Mouse (Mus musculus) gastrocnemius, adult 2 months (tissue): ENCODE measurements at regions not wholly inside any gene's neighbourhood (a gene's known extent, or its start where the extent isn't known, plus 50 kb on each side); places are given as distances from the start of the nearest gene placed in this dataset.
A peak's percentile ranks its signal among the peaks of the same experiment; 100 is the strongest.

Source experiments
- DNase-seq: peaks from one replicate; pipeline ENCODE4 v3.0.0; 2022
- H3K27ac ChIP-seq: fragments of 200-600 bp; 2 replicates; pipeline ENCODE4 v1.8.1; 2022; ENCODE audit warnings: mild to moderate bottlenecking
- H3K4me3 ChIP-seq: fragments of 200-600 bp; 2 replicates; pipeline ENCODE4 v1.8.1; 2022; ENCODE audit warnings: mild to moderate bottlenecking, moderate library complexity
- CTCF ChIP-seq: fragments of 200-600 bp; IDR thresholded peaks from 2 replicates; pipeline ENCODE4 v1.8.1; 2022; ENCODE audit warnings: antibody characterized with exemption, mild to moderate bottlenecking, moderate library complexity
- intact Hi-C: fragments of 180-260 bp; cut with DNase I; formaldehyde crosslinking; loops from one replicate; pipeline ENCODE4 v1.15.1; 2025

DNA sequence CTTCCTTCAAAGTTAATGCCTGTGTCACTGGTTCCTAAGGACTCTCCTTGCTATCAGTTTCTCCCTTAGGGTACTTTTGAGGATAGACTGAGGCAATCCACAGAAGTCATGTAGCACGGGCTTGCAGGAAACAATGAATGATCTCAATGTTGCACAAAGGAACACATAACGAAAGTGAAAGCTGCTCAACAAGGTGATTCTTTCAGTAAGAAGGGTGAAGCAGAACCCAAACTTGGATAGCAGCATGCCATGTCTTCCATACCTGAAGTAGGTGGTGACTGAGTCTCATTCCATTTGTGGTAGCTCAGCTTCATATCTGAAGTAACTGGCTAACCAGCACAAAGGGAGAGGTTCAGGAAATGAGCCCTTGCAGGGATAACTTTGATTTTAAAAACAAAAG, 325.7 kb downstream of the H2al1j start:
- no peak for DNase-seq
- no peak for TF ChIP-seq CTCF
- intact Hi-C loops = no loop called here
- Histone ChIP-seq H3K27ac (no peak overlapping the region), H3K4me3 (no peak overlapping the region)

GRCm38 (mm10) chrX:11654976-11655375, 327.4 kb downstream of the H2al1j start:
- TF ChIP-seq CTCF = no peak
- no peak for DNase-seq
- Histone ChIP-seq H3K27ac (no peak overlapping the region), H3K4me3 (no peak overlapping the region)
- intact Hi-C loops = no loop called here

DNA sequence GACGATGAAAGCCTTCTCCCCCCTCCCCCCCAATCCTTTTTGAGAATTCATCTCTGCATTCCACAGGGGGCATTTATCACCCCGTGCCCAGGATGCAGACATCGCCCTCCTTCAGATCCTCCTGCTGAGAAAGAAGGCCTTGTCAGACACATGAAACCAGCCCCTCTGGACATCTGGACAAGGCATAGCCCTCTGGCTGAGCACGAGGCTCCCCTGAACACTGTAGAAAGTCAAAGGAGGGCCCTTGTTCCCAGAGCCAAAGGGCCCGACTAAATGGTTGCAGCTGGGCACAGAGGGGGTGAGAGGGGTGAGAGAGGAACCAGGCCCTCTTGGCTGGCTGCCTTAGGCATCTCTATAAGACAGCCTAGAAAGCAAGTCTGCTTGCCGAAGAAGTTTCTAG, 327.8 kb downstream of the H2al1j start:
- no peak for DNase-seq
- Histone ChIP-seq H3K27ac (no peak overlapping the region), H3K4me3 (no peak overlapping the region)
- no peak for TF ChIP-seq CTCF
- intact Hi-C loops = no loop called here

GRCm38 (mm10) chrX:11657606-11658254, 330.1 kb downstream of the H2al1j start:
- Histone ChIP-seq H3K4me3 (no peak overlapping the region), H3K27ac (no peak overlapping the region)
- intact Hi-C loops = no loop called here
- peak; percentile 32 for DNase-seq
- TF ChIP-seq CTCF = no peak

GRCm38 (mm10) chrX:11663187-11663829, 335.7 kb downstream of the H2al1j start:
- peak; percentile 80 for DNase-seq
- H3K4me3 ChIP-seq = no peak overlapping the region
- TF ChIP-seq CTCF = no peak
- peak overlapping the region; percentile 83 for H3K27ac ChIP-seq
- intact Hi-C loops = loop anchor here (10.0 kb wide), 1 partner anchor 471 kb away; no protein-coding TSS in a partner anchor

DNA sequence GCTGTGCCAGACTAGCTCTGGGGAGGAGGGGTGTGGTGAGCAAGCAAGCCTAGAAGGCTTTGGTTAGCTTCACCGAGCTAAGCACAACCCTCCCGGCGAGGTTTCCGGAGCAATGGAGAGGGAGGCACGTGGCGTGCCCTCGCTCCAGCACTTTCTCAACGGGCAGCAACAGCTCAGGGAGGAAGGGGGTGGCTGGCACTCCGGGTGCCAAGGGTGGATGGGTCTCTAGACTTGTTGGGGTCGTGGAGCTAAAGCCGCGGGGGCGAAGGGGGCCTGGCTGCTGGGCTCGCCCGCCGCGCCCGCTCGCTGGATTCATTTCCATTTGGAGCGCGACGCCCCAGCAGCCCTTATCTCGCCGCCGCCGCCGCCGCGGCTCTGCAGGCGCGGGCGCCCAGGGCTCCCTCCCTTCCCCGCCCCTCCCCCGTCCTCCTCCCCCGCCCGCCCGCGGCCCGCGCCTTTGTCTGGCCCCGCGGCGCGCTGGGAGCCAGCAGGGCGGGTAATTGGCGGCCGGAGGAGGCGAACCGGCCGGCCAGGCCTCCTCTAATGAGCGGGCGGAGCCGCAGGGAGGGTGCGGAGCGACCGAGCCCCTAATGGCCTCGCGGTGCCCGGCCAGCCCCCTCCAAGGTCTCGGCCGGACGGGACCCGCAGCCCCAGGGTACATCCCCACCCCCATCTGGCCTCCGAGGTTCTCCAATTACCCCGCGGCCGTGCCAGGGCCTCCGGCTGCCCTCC, 336.9 kb downstream of the H2al1j start:
- TF ChIP-seq CTCF = no peak
- Histone ChIP-seq H3K4me3 (peak overlapping the region; percentile 73), H3K27ac (peak overlapping the region; percentile 83)
- peak; percentile 80 for DNase-seq
- intact Hi-C loops = loop anchor here (5.0 to 10.0 kb wide), 2 partner anchors 63 to 470 kb away; no protein-coding TSS in a partner anchor

- peak; percentile 26 for DNase-seq
- peak overlapping the region; percentile 73 for H3K4me3 ChIP-seq
- TF ChIP-seq CTCF = no peak
- H3K27ac ChIP-seq = peak overlapping the region; percentile 83
- intact Hi-C loops = loop anchor here (5.0 to 10.0 kb wide), 2 partner anchors 62 to 469 kb away; no protein-coding TSS in a partner anchor
Measured at GRCm38 (mm10) chrX:11665077-11665974, 337.7 kb downstream of the H2al1j start.

GRCm38 (mm10) chrX:11666517-11666916, 338.9 kb downstream of the H2al1j start:
- DNase-seq = no peak
- intact Hi-C loops = loop anchor here (5.0 to 10.0 kb wide), 2 partner anchors 61 to 468 kb away; no protein-coding TSS in a partner anchor
- TF ChIP-seq CTCF = no peak

DNA sequence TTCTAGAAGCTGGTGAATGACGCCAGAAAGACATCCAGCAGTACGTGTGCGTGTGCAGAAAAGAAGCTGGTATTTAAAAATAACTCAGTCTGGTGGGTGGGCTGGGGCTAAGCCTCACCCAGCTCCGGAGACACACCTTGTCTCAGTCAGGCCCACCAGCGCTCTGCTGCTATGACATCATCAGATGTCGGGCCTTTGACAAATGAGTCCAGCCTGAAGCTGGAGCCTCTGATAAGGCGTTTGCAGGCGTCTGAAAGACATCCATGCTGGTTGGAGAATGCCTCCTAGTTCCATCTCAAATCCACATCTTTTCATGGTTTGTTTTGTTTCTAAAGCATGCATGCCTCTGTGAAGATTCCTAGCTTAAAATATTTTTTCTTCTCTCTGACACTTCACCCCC, 344.2 kb downstream of the H2al1j start:
- no peak overlapping the region for H3K27ac ChIP-seq
- no peak for TF ChIP-seq CTCF
- intact Hi-C loops = no loop called here

More at GRCm38 (mm10) chrX:11666517-11666916, 338.9 kb downstream of the H2al1j start:
- Histone ChIP-seq H3K27ac (no peak overlapping the region), H3K4me3 (no peak overlapping the region)

GRCm38 (mm10) chrX:11678086-11678485, 350.5 kb downstream of the H2al1j start:
- intact Hi-C loops = no loop called here
- peak; percentile 25 for DNase-seq
- H3K4me3 ChIP-seq = no peak overlapping the region
- TF ChIP-seq CTCF = no peak
- peak overlapping the region; percentile 9; the same call in 1 of the 2 replicates for H3K27ac ChIP-seq

More for the DNA sequence above, 344.2 kb downstream of the H2al1j start:
- DNase-seq = no peak
- H3K4me3 ChIP-seq = no peak overlapping the region

DNA sequence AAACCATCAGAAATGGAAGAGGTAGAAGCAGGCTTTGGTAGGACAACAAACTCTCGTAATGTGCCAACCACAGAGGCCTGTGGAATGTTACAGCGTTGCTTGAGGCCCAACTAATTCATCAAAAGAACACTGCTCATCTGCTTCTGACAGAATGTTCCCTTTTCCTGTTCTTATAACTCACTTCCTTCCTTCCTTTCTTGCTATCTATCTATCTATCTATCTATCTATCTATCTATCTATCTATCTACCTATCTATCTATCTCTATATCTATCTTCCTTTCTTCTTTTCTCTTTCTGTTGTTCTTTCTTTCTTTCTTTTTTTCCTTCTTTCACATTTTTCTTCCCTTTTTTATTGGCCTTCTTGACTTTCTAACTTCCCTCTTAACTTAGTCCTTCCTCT, 353.7 kb downstream of the H2al1j start:
- Histone ChIP-seq H3K4me3 (no peak overlapping the region), H3K27ac (no peak overlapping the region)
- TF ChIP-seq CTCF = no peak
- intact Hi-C loops = no loop called here
- no peak for DNase-seq

- intact Hi-C loops = no loop called here
- Histone ChIP-seq H3K4me3 (peak overlapping the region; percentile 35), H3K27ac (no peak overlapping the region)
- TF ChIP-seq CTCF = no peak
- no peak for DNase-seq
Measured at GRCm38 (mm10) chrX:11689989-11690405, 362.4 kb downstream of the H2al1j start.
